In genomic region chr4:85941857-85942256, GRCm38 (mm10) we compare ENCODE assay signal across 17 mouse cellular contexts.
DNase-seq lines count a peak whose midpoint lies in the region; ATAC-seq lines count a peak whose summit lies in the region.
"Had no signal": no experiment of that assay in that cellular context is flagged by ENCODE, and none has a peak within 500 bp of the region (broad histone marks: within the 10 kb centered on the region; RNA-seq: fewer than 3 reads in every experiment).

No protein-coding gene starts in this region.

- no peaks in the 10 kb centered on the region for H3K4me1 ChIP-seq in forebrain, embryonic 14.5 days (ENCODE audit: control insufficient read depth, insufficient read depth, low read length)
- H3K4me1 ChIP-seq in forebrain, embryonic 11.5 days (replicated peaks; ENCODE audit: control insufficient read depth, insufficient read depth, low read length): no peaks in the 10 kb centered on the region
- no peaks in the 10 kb centered on the region for H3K4me1 ChIP-seq in midbrain, embryonic 11.5 days (ENCODE audit: control insufficient read depth, insufficient read depth, low read length)
- no peaks in the 10 kb centered on the region for H3K4me1 ChIP-seq in midbrain, embryonic 14.5 days (ENCODE audit: control insufficient read depth, insufficient read depth, low read length)
- H3K4me1 ChIP-seq: forebrain, embryonic 12.5 days; forebrain, embryonic 15.5 days had no signal

- DNase-seq in forebrain, embryonic 14.5 days (ENCODE audit: low spot score): peak; percentile 4
- DNase-seq in forebrain, embryonic 11.5 days (ENCODE audit: low spot score): no peak
- DNase-seq in midbrain, embryonic 11.5 days (ENCODE audit: low spot score, missing footprints): peak; percentile 73
- DNase-seq in midbrain, embryonic 14.5 days: no peak
- DNase-seq in kidney, postnatal 10 days: no peak
- DNase-seq: adrenal gland, adult 2 months; adrenal gland, postnatal 10 days; adrenal gland, postnatal 25 days; cerebellum, adult 11-12 months; cerebellum, adult 2 months; cerebellum, adult 9-10 months; cerebellum, postnatal 10 days; cerebellum, postnatal 25 days; forebrain, postnatal 0 days had no signal

- no peak overlapping the region for H3K4me3 ChIP-seq in forebrain, embryonic 14.5 days (ENCODE audit: low read depth, low read length)
- H3K4me3 ChIP-seq in forebrain, embryonic 11.5 days (ENCODE audit: low read depth, low read length): no peak overlapping the region
- no peak overlapping the region for H3K4me3 ChIP-seq in midbrain, embryonic 11.5 days (ENCODE audit: low read depth, low read length)
- H3K4me3 ChIP-seq in midbrain, embryonic 14.5 days (replicated peaks; ENCODE audit: low read depth, low read length): no peak overlapping the region
- H3K4me3 ChIP-seq: embryonic facial prominence, embryonic 13.5 days; forebrain, embryonic 12.5 days; forebrain, embryonic 15.5 days had no signal

- no peaks in the 10 kb centered on the region for H3K36me3 ChIP-seq in forebrain, embryonic 14.5 days (ENCODE audit: control insufficient read depth, insufficient read depth, low read length)
- H3K36me3 ChIP-seq in forebrain, embryonic 11.5 days (ENCODE audit: control insufficient read depth, insufficient read depth, low read length): no peaks in the 10 kb centered on the region
- no peaks in the 10 kb centered on the region for H3K36me3 ChIP-seq in midbrain, embryonic 11.5 days (ENCODE audit: control insufficient read depth, insufficient read depth, low read length)
- H3K36me3 ChIP-seq in midbrain, embryonic 14.5 days (ENCODE audit: control insufficient read depth, insufficient read depth, low read length): no peaks in the 10 kb centered on the region
- H3K36me3 ChIP-seq: embryonic facial prominence, embryonic 13.5 days; forebrain, embryonic 12.5 days; forebrain, embryonic 15.5 days had no signal

- ATAC-seq in forebrain, embryonic 14.5 days: no peak
- ATAC-seq in forebrain, embryonic 11.5 days (replicated peaks; ENCODE audit: low FRiP score): no peak
- ATAC-seq in midbrain, embryonic 11.5 days (ENCODE audit: low FRiP score): no peak
- ATAC-seq in midbrain, embryonic 14.5 days (ENCODE audit: low FRiP score, low TSS enrichment): no peak
- ATAC-seq: forebrain, embryonic 15.5 days; forebrain, postnatal 0 days had no signal

- H3K27ac ChIP-seq in forebrain, embryonic 14.5 days (ENCODE audit: low read depth, low read length): no peak overlapping the region
- H3K27ac ChIP-seq in forebrain, embryonic 11.5 days (ENCODE audit: low read depth, low read length): no peak overlapping the region
- no peak overlapping the region for H3K27ac ChIP-seq in midbrain, embryonic 11.5 days (ENCODE audit: low read depth, low read length)
- no peak overlapping the region for H3K27ac ChIP-seq in midbrain, embryonic 14.5 days (replicated peaks; ENCODE audit: low read depth, low read length)
- H3K27ac ChIP-seq: embryonic facial prominence, embryonic 13.5 days; forebrain, embryonic 12.5 days; forebrain, embryonic 15.5 days had no signal

- H3K9ac ChIP-seq in forebrain, embryonic 14.5 days (ENCODE audit: low read length): no peak overlapping the region
- H3K9ac ChIP-seq in forebrain, embryonic 11.5 days (ENCODE audit: low read length): no peak overlapping the region
- no peak overlapping the region for H3K9ac ChIP-seq in midbrain, embryonic 11.5 days (ENCODE audit: low read length)
- H3K9ac ChIP-seq in midbrain, embryonic 14.5 days (replicated peaks; ENCODE audit: low read length): no peak overlapping the region
- H3K9ac ChIP-seq: embryonic facial prominence, embryonic 13.5 days; forebrain, embryonic 12.5 days; forebrain, embryonic 15.5 days; forebrain, postnatal 0 days had no signal

- no peaks in the 10 kb centered on the region for H3K9me3 ChIP-seq in forebrain, embryonic 14.5 days (replicated peaks; ENCODE audit: control insufficient read depth, low read length)
- no peaks in the 10 kb centered on the region for H3K9me3 ChIP-seq in forebrain, embryonic 11.5 days (ENCODE audit: control insufficient read depth, low read length)
- H3K9me3 ChIP-seq in midbrain, embryonic 11.5 days (ENCODE audit: control insufficient read depth, low read length): no peaks in the 10 kb centered on the region
- H3K9me3 ChIP-seq in midbrain, embryonic 14.5 days (ENCODE audit: control insufficient read depth, low read length): no peaks in the 10 kb centered on the region
- H3K9me3 ChIP-seq: embryonic facial prominence, embryonic 13.5 days; forebrain, embryonic 12.5 days; forebrain, embryonic 15.5 days had no signal

- 84% methylated on average over 2 of the region's 2 CpGs for WGBS in forebrain, embryonic 14.5 days
- WGBS in forebrain, embryonic 11.5 days: 90% methylated on average over 2 of the region's 2 CpGs
- 91% methylated on average over 2 of the region's 2 CpGs for WGBS in midbrain, embryonic 11.5 days
- 89% methylated on average over 2 of the region's 2 CpGs for WGBS in midbrain, embryonic 14.5 days

- H3K4me2 ChIP-seq in forebrain, embryonic 14.5 days (ENCODE audit: low read length): no peak overlapping the region
- no peak overlapping the region for H3K4me2 ChIP-seq in forebrain, embryonic 11.5 days (ENCODE audit: low read depth, low read length, severe bottlenecking)
- no peak overlapping the region for H3K4me2 ChIP-seq in midbrain, embryonic 11.5 days
- no peak overlapping the region for H3K4me2 ChIP-seq in midbrain, embryonic 14.5 days (ENCODE audit: low read length)
- H3K4me2 ChIP-seq: embryonic facial prominence, embryonic 13.5 days; forebrain, embryonic 12.5 days; forebrain, embryonic 15.5 days had no signal

- H3K27me3 ChIP-seq in forebrain, embryonic 14.5 days (replicated peaks; ENCODE audit: control insufficient read depth, insufficient read depth, low read length): no peaks in the 10 kb centered on the region
- no peaks in the 10 kb centered on the region for H3K27me3 ChIP-seq in forebrain, embryonic 11.5 days (ENCODE audit: control insufficient read depth, insufficient read depth, low read length)
- no peaks in the 10 kb centered on the region for H3K27me3 ChIP-seq in midbrain, embryonic 11.5 days (ENCODE audit: control insufficient read depth, insufficient read depth, low read length)
- no peaks in the 10 kb centered on the region for H3K27me3 ChIP-seq in midbrain, embryonic 14.5 days (ENCODE audit: control insufficient read depth, insufficient read depth, low read length)
- H3K27me3 ChIP-seq: embryonic facial prominence, embryonic 13.5 days; forebrain, embryonic 12.5 days; forebrain, embryonic 15.5 days had no signal

Comparison
In these comparisons a context has a peak if more than half of its experiments do, and no peak if none do; other contexts are left out.
1. DNase-seq: peak in forebrain, embryonic 14.5 days (single experiment) and midbrain, embryonic 11.5 days (single experiment); none in forebrain, embryonic 11.5 days (single experiment), midbrain, embryonic 14.5 days (single experiment) and kidney, postnatal 10 days (single experiment).